Mouse (Mus musculus): ENCODE data around the gene Emc10.

The Emc10 gene

GRCm38 (mm10) chr7:44526414-44527154, 30.3 kb upstream of the Emc10 start:
- DNase-seq (ENCODE audit: low spot score in 2 of 2): no peak

DNA sequence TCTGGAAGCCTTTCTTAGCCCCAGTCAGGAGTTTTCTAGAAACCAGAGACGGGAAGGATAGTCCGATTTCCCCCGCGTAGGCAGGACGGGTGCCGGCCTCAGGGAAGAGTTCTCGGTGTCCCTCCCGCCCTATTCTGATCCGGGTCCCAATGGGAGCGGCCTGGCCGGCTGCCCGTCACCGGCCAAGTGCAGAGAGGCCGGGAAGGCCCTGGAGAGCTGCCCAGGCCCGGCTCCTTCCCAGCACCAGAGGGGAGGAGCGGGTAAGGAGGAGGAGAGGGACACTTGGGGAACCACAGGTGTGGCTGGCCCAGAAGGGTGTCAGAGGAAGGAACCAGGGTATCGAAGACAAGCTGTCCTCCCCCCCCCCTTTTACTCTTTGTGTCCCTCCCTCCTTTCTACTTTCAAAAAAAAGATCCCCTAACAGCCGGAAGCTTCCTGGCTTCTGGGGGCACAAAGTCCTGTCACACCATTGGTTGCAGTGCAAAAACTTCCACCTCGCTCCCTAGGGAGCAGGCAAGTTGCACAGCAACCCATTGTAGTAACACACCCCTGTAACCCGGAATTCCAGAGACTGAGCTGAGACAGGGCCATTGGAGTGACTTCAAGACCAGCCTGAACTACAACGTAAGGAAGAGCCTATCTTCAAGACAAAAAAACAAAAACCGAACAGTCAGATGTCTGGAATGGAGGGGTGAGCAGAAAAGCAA, 28.9 kb upstream of the Emc10 start:
- DNase-seq (ENCODE audit: low spot score in 2 of 2): peak; percentile 83 to 88

- DNase-seq (ENCODE audit: low spot score in 2 of 2): peak; percentile 35 to 42
Observed at GRCm38 (mm10) chr7:44524502-44524901, 28.2 kb upstream of the Emc10 start, which contains the start of gene Mybpc2. TSS of gene Mybpc2 (minus strand) at chr7:44524656.

DNA sequence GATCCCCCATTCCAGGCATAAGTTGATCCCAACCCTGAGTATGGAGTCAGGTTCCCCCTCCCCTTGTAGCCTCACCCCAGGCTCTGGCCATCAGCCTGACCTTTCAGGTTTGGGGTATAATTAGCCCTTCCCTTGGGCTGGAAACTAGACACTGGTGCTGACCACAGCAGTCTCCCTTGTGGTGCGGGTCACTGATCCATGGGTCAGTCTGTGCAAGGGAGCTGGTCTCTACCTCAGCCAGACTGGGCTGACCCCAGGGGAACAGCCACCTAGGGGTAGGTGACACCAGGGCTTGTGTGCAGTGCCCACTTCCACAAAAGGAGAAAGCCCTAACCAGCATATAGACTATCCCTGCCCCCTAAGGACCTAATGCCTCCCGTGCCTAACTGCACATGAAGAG, 26.7 kb upstream of the Emc10 start:
- no peak for DNase-seq (ENCODE audit: low spot score in 2 of 2)

- DNase-seq (ENCODE audit: low spot score in 2 of 2): peak in 1 of 2 experiments; percentile 24
Observed at GRCm38 (mm10) chr7:44521710-44522109, 25.4 kb upstream of the Emc10 start.

GRCm38 (mm10) chr7:44520990-44521389, 24.7 kb upstream of the Emc10 start:
- no peak for DNase-seq (ENCODE audit: low spot score in 2 of 2)

- DNase-seq (ENCODE audit: low spot score in 2 of 2): no peak
Observed at GRCm38 (mm10) chr7:44519240-44519913, 23.0 kb upstream of the Emc10 start.

DNA sequence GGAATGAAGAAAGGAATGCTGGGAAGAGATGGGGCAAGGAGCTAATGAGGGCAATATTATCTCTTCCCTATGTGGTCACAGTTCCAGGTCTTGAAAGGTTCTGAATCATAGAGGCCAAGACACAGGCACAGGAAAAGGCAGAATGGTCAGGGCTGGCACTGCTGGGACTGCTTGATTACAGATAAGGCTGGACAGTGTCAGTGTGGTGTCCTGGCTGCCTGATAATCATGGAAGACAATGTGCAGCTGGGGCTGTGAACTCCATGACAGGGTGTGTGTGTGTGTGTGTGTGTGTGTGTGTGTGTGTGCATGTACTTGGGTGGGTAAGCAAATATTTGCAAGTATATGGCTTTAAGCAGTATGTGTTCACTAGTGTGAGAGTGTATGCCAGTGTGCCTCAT, 11.2 kb upstream of the Emc10 start:
- no peak for DNase-seq (ENCODE audit: low spot score in 2 of 2)

DNA sequence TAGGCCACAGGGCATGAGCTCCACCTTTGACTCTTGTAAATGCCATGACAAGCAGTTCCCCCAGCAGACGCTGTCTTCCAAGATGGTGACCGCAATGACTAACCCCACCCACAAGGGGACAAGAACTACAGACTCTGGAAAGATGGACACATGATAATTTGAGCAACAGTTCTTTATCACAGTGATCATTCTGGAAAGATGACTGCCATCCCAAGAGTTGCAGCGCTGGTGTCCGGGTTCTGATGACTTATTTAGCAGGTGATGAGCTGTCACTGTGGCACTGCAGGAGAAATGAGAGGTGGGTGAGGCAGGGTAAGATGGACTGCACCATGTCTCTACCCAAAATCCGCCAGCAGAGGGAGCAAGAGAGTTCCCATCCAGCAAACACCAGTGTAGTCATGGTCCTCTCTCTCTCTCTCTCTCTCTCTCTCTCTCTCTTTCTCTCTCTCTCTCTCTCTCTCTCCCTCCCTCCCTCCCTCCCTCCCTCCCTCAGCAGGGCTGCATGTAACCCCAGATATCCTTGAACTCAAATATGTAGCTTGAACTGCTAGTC, 5.3 kb upstream of the Emc10 start:
- peak in 1 of 2 experiments; percentile 24 for DNase-seq (ENCODE audit: low spot score in 2 of 2)

GRCm38 (mm10) chr7:44500046-44500445, 3.7 kb upstream of the Emc10 start:
- no peak for DNase-seq (ENCODE audit: low spot score in 2 of 2)

DNA sequence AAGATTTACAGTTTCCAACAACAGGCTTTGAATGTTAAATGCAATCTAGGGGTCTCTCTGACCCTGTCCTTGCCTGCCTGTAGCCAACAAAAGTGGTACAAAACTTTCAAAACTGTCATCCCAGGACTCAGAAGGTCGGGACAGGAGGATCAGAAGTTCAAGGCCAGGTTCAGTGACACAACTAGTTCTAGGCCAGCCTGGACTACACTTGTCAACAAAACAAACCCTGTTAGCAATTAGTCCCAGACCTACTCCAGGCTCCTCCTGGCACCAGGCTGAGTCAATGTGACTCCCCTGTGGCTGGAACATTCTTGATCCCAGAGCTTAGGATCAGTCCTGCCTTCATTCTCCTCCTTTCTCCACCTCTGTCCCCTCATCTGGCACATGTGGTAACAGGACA, 2.6 kb upstream of the Emc10 start:
- DNase-seq (ENCODE audit: low spot score in 2 of 2): no peak

DNA sequence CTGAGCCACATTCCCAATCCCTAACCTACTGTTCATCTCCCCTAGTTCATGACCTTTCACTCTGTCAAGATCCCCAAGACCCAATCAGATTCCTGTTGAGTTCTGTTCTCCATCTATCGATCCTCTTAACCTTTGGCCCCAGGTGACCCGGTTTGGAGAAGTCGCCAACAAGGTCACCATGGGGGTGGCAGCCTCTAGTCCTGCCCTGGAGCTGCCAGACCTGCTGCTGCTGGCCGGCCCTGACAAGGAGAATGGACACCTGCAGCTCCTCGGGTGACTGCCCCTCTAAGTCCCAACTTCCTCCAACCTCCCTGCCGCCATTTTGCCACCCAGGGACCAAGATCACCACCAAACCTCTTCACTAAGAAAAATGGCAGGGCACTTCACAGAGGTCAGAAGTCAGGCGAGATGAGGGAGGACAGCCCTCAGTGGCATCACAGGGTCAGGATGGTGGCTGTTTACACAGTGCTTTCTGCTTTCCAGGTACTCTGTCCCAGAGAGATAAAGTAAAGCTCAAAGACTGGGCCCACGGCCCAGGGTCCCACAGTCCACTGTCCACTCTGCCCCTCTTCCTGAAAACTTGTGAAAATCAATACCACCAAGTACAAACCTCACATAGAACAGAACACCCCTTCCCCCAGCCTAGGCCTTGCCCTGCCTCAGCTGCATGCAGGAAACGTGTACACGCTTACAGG, 1.2 kb upstream of the Emc10 start:
- no peak for DNase-seq (ENCODE audit: low spot score in 2 of 2)

GRCm38 (mm10) chr7:44496771-44497109, 411 bp upstream of the Emc10 start:
- DNase-seq (ENCODE audit: low spot score in 2 of 2): no peak

DNA sequence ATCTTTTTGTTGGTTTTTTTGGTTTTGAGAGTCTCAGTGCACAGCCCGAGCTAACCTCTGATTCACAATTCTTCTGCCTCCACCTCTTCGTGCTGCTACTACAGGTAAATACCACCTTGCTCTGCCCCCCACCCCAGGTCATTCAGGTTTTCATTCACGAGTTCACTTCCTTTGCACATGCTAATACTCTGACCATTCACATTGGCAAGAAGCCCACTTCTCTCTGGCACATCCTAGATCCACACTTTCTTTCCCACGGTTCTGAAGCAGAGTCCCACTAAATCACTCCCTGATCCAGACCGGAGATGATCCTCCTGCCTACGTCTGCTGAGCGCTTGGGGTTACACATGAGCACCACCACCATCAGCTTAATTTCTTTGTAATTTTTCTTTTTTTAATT, 1.2 kb downstream of the Emc10 start:
- DNase-seq (ENCODE audit: low spot score in 2 of 2): no peak

DNA sequence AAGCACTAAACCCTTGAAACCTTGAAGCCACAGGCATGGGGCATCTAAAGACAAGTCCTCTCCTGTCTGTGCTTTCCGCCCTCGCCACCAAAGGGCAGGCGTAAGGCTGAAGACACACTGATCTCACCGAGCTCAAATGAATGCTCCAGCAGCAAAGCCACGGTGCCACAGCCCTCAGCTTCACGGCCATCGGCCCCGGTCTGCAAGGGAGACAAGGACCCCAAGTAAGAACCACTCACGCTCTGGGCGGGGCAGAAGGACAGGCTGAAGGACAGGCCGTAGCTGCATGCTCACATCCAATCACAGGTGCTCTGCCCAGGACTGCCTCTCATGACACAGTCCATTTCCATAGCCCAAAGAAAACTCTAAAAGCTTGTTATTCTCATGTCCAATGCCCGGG, 1.6 kb downstream of the Emc10 start:
- no peak for DNase-seq (ENCODE audit: low spot score in 2 of 2)

- no peak for DNase-seq (ENCODE audit: low spot score in 2 of 2)
Observed at GRCm38 (mm10) chr7:44492166-44492826, 4.0 kb downstream of the Emc10 start.

GRCm38 (mm10) chr7:44491391-44491790, 4.9 kb downstream of the Emc10 start:
- no peak for DNase-seq (ENCODE audit: low spot score in 2 of 2)

- DNase-seq (ENCODE audit: low spot score in 2 of 2): no peak
Observed at GRCm38 (mm10) chr7:44490281-44490680, 6.0 kb downstream of the Emc10 start.

DNA sequence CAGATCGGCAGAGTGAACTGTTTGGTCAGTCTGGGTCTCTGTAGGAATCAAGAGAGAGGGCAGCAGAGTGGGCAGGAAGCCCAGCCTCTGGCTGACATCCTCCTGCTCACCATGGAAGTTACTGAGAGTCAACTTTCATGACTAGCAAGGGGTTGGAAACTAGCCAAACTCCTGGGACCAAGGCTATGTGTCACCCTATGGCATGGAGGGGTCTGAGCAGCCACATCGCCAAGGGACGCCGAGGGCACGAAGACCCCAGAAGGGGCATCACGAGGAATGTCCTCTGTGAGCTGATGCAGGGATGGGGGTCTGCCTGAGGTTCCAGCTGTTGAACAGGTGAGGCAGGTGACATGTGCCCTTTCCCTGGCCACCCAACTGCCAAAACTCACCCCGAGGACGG, 7.8 kb downstream of the Emc10 start:
- no peak for DNase-seq (ENCODE audit: low spot score in 2 of 2)

DNA sequence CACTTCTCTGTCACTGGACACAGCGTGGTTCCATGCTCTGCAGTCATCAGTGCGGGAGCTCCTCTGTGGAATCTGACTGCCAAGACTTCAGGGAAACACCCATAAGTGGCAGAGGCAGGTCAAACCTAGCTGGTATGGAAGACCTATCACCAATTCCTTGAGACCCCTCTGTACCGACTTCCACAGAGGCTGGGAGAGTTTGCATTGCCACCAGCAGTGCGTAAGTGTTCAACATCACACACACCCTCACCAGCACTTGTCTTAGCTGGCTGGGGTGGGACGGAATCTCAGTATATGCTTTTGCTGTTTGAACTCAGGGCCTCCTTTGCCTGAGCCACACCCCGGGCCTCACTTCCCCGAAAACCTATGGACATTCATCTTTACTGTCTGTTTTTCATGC, 8.4 kb downstream of the Emc10 start:
- DNase-seq (ENCODE audit: low spot score in 2 of 2): no peak

DNA sequence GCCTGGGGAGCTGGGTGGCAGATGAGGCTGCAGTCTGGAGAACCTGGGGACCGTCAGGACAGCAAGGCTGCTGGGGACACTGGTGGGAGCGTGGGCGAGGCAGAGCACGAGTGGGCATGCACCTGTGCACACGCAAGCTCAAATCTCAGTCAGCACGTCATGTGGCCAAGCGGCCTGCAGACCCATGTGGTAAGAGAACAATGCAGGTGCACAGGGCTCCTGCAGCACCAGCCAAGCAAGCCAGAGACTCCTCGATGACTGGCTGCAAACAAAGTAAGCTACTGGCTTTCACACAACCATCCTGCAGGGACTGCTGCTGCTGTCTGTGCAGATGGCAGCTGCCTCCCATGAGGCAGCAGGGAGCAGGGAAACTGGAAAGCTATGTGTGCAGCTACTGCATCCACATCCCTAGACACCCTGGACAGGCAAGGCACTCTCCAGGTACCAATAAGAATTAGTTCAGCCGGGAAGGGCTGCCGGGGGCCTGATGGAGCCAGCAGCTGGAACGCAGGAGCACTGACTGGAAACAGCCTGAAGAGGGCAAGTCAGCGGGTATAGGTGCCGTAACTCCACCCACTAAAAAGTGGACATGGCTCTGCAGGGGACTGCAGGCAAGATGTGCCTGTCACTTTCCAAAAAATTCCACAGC, 9.3 kb downstream of the Emc10 start:
- DNase-seq (ENCODE audit: low spot score in 2 of 2): no peak

All from heart, adult 9 months (tissue).